Mouse (Mus musculus) embryonic stem cell, embryonic (primary cell): ENCODE data around the gene Vstm2b.

Experiments used
- CTCF ChIA-PET, 4 experiments: fragments of 300-600 bp in 2 of 4; fragments of 350-600 bp in 2 of 4; sonication (Branson Sonifier 250); formaldehyde crosslinking; loops; one replicate each; lab custom pipeline; 2022; ENCODE audit warnings: inconsistent platforms in 2 of 4; lab: Charles Lee
- POLR2A ChIA-PET, 4 experiments: fragments of 300-600 bp in 2 of 4; fragments of 350-600 bp in 2 of 4; sonication (Branson Sonifier 250); formaldehyde crosslinking; loops; one replicate each; lab custom pipeline; 2022; ENCODE audit warnings: antibody characterized with exemption in 4 of 4, inconsistent platforms in 1 of 4; lab: Charles Lee

Vstm2b gene

GRCm38 (mm10) chr7:40939371-40939770, 41.2 kb downstream of the Vstm2b start:
- ChIA-PET POLR2A (interaction anchor here in 1 of 4 experiments (0.6 kb wide), 1 partner anchor 582 kb away, joined by 4 read pairs; no protein-coding TSS in a partner anchor), CTCF (no interaction called here)

GRCm38 (mm10) chr7:40942233-40942935, 44.3 kb downstream of the Vstm2b start:
- POLR2A ChIA-PET: no interaction called here

More at GRCm38 (mm10) chr7:40942233-40942935, 44.3 kb downstream of the Vstm2b start:
- CTCF ChIA-PET: no interaction called here
